Mouse (Mus musculus) cerebellum, postnatal 14 days (tissue): ENCODE measurements at regions not wholly inside any gene's neighbourhood (a gene's known extent, or its start where the extent isn't known, plus 50 kb on each side); places are given as distances from the start of the nearest gene placed in this dataset.
A peak's percentile ranks its signal among the peaks of the same experiment; 100 is the strongest.

ENCODE experiments used
- DNase-seq, 2 experiments: peaks; one replicate each; pipeline ENCODE4 v3.0.0; 2021; ENCODE audit warnings: mixed read lengths in 2 of 2

GRCm38 (mm10) chr16:79718230-79718629 lies 627.3 kb upstream of the Tmprss15 start:
- DNase-seq, result peak; percentile 72 to 85

- DNase-seq, result no peak
Measured at GRCm38 (mm10) chr16:79692444-79692843, 601.5 kb upstream of the Tmprss15 start.

- DNase-seq, result no peak
Measured at GRCm38 (mm10) chr16:79651162-79651741, 560.4 kb upstream of the Tmprss15 start.

GRCm38 (mm10) chr16:79640898-79641297 lies 550.0 kb upstream of the Tmprss15 start:
- DNase-seq, result no peak

GRCm38 (mm10) chr16:79627139-79627538 lies 536.2 kb upstream of the Tmprss15 start:
- no peak for DNase-seq

- no peak for DNase-seq
Measured at GRCm38 (mm10) chr16:79611002-79611401, 520.1 kb upstream of the Tmprss15 start.

GRCm38 (mm10) chr16:79590891-79591290 lies 500.0 kb upstream of the Tmprss15 start:
- no peak for DNase-seq

- DNase-seq, result no peak
Measured at GRCm38 (mm10) chr16:79585745-79586144, 494.8 kb upstream of the Tmprss15 start.

- no peak for DNase-seq
Measured at GRCm38 (mm10) chr16:79570867-79571266, 480.0 kb upstream of the Tmprss15 start.

GRCm38 (mm10) chr16:79534370-79534769 lies 443.5 kb upstream of the Tmprss15 start:
- peak; percentile 1 to 4 for DNase-seq

- DNase-seq, result no peak
Measured at GRCm38 (mm10) chr16:79492493-79492892, 401.6 kb upstream of the Tmprss15 start.

GRCm38 (mm10) chr16:79450871-79451270 lies 360.0 kb upstream of the Tmprss15 start:
- DNase-seq, result peak; percentile 59 to 84

- DNase-seq, result peak; percentile 82 to 89
Measured at GRCm38 (mm10) chr16:79449732-79450131, 358.8 kb upstream of the Tmprss15 start.

- no peak for DNase-seq
Measured at GRCm38 (mm10) chr16:79407385-79407784, 316.5 kb upstream of the Tmprss15 start.

GRCm38 (mm10) chr16:79406216-79406615 lies 315.3 kb upstream of the Tmprss15 start:
- DNase-seq, result no peak

- no peak for DNase-seq
Measured at GRCm38 (mm10) chr16:79404064-79404463, 313.2 kb upstream of the Tmprss15 start.

- no peak for DNase-seq
Measured at GRCm38 (mm10) chr16:79400100-79400499, 309.2 kb upstream of the Tmprss15 start.

GRCm38 (mm10) chr16:79398476-79398875 lies 307.6 kb upstream of the Tmprss15 start:
- no peak for DNase-seq

- DNase-seq, result no peak
Measured at GRCm38 (mm10) chr16:79394425-79394824, 303.5 kb upstream of the Tmprss15 start.

- no peak for DNase-seq
Measured at GRCm38 (mm10) chr16:79386421-79386820, 295.5 kb upstream of the Tmprss15 start.

GRCm38 (mm10) chr16:79350127-79350526 lies 259.2 kb upstream of the Tmprss15 start:
- no peak for DNase-seq

GRCm38 (mm10) chr16:79342453-79342852 lies 251.6 kb upstream of the Tmprss15 start:
- no peak for DNase-seq

- DNase-seq, result peak; percentile 60 to 80
Measured at GRCm38 (mm10) chr16:79336416-79336815, 245.5 kb upstream of the Tmprss15 start.

GRCm38 (mm10) chr16:79336016-79336415 lies 245.1 kb upstream of the Tmprss15 start:
- DNase-seq, result peak in 1 of 2 experiments; percentile 4

- DNase-seq, result no peak
Measured at GRCm38 (mm10) chr16:79313301-79313700, 222.4 kb upstream of the Tmprss15 start.
